Mouse (Mus musculus): ENCODE measurements at regions not wholly inside any gene's neighbourhood (a gene's known extent, or its start where the extent isn't known, plus 50 kb on each side); places are given as distances from the start of the nearest gene placed in this dataset.

GRCm38 (mm10) chr13:83997599-83998369 lies 224.3 kb upstream of the Tmem161b start:
- no peak for DNase-seq (ENCODE audit: low read depth, low spot score)

DNA sequence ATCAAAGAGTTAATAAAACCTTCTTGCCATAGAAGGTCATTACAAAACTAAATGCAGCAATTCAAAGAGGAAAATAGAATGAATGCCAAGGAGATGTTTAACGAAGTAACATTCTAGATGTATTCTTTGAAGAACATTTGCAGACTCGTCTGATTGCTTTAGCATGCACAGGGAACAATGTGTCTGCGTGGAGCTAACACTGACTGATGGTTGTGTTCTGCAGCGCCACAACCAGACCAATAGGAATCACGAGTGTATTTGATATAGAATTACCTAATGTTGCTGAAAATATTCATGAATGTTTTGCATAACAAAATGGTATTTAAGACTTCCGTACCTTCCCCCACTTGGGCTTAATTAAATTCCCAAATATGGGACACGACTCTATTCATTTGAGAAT lies 200.3 kb upstream of the Tmem161b start:
- DNase-seq (ENCODE audit: low read depth, low spot score), result no peak

DNA sequence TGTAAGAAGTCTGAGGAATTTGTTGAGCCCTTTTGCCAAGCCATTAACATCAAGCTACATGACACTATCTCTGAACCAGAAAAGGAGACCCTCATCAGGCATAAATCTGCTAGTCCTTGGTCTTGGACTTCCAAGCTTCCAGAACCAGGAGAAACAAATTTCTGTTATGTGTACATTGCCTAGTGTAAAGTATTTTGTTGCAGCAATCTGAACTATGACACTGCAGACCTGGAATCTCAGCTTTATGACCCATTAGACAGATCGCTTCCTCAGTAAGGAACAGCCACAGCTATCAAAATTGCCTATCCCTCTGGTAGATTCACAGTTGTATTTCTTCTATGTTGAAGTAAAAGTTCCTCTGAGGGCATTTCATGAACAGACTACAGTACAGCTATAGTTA lies 199.1 kb upstream of the Tmem161b start:
- DNase-seq (ENCODE audit: low read depth, low spot score), result no peak

- DNase-seq (ENCODE audit: low read depth, low spot score), result no peak
These were observed 198.5 kb upstream of the Tmem161b start for GRCm38 (mm10) chr13:84023637-84024036.

DNA sequence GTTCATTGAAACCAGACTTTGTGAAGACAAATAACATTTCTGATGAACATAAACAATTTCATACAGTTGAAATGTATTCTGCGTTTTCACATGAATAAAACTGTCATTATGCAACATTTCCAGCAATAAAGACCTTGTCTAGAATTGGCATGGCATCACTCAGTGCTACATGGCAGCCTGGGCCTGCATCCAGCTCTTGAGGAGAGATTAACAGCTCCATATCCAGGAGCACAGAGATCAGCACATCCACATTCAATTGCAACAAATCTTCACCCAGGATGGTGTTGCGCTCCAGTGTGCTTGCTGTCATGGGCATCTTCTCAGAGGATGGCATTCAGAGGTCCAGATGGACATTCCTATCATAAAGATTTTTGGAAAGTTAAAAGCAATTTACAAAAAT lies 196.7 kb upstream of the Tmem161b start:
- DNase-seq (ENCODE audit: low read depth, low spot score), result no peak

GRCm38 (mm10) chr13:84047736-84048135 lies 174.4 kb upstream of the Tmem161b start:
- no peak for DNase-seq (ENCODE audit: low read depth, low spot score)

GRCm38 (mm10) chr13:84052221-84052620 lies 169.9 kb upstream of the Tmem161b start:
- DNase-seq (ENCODE audit: low read depth, low spot score), result no peak

- no peak for DNase-seq (ENCODE audit: low read depth, low spot score)
These were observed 167.1 kb upstream of the Tmem161b start for GRCm38 (mm10) chr13:84054956-84055355.

GRCm38 (mm10) chr13:84055576-84055975 lies 166.5 kb upstream of the Tmem161b start:
- no peak for DNase-seq (ENCODE audit: low read depth, low spot score)

DNA sequence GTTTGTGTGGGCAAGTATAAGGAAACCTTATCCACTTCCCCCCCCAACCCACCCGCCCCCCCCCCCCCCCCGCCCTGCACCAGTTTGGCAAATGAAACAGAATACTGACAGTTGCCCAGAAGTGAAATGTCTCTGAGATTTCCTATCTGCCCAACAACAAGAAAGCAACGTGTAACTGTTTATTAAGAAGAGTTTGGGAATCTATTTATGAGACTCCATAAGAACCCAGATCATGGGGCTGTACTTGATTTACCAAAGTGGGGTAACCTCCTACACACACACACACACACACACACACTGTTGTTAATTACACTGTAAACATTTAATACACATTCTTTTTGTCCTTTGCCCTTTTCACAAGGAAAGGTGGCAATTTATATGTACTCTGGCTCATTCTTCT lies 165.6 kb upstream of the Tmem161b start:
- no peak for DNase-seq (ENCODE audit: low read depth, low spot score)

- no peak for DNase-seq (ENCODE audit: low read depth, low spot score)
These were observed 165.1 kb upstream of the Tmem161b start for GRCm38 (mm10) chr13:84056998-84057397.

GRCm38 (mm10) chr13:84057456-84057855 lies 164.6 kb upstream of the Tmem161b start:
- DNase-seq (ENCODE audit: low read depth, low spot score), result no peak

- DNase-seq (ENCODE audit: low read depth, low spot score), result no peak
These were observed 163.8 kb upstream of the Tmem161b start for GRCm38 (mm10) chr13:84058251-84058650.

- DNase-seq (ENCODE audit: low read depth, low spot score), result no peak
These were observed 163.0 kb upstream of the Tmem161b start for GRCm38 (mm10) chr13:84059031-84059651.

GRCm38 (mm10) chr13:84059661-84060452 lies 162.2 kb upstream of the Tmem161b start:
- DNase-seq (ENCODE audit: low read depth, low spot score), result no peak

- no peak for DNase-seq (ENCODE audit: low read depth, low spot score)
These were observed 161.7 kb upstream of the Tmem161b start for GRCm38 (mm10) chr13:84060453-84060834.

DNA sequence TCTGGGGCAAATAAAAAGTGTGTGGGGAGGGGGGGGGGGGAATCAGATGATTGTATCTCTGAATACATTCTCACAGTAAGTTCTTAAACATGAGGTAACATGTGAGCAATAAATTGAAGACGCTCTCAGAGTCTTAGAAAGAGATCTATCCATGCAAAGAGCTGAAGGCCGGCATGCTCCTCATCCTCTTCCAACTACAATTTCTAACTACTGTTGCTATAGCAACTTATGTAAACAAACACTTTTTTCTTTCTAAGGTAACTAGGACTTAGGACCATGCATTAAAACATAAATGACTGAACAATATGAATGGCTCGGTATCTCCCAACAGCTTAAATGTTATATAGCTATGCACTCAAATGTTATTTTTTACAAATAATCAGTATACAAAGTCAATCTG lies 161.2 kb upstream of the Tmem161b start:
- no peak for DNase-seq (ENCODE audit: low read depth, low spot score)

- no peak for DNase-seq (ENCODE audit: low read depth, low spot score)
These were observed 160.1 kb upstream of the Tmem161b start for GRCm38 (mm10) chr13:84061820-84062480.

GRCm38 (mm10) chr13:84062616-84063015 lies 159.5 kb upstream of the Tmem161b start:
- no peak for DNase-seq (ENCODE audit: low read depth, low spot score)

DNA sequence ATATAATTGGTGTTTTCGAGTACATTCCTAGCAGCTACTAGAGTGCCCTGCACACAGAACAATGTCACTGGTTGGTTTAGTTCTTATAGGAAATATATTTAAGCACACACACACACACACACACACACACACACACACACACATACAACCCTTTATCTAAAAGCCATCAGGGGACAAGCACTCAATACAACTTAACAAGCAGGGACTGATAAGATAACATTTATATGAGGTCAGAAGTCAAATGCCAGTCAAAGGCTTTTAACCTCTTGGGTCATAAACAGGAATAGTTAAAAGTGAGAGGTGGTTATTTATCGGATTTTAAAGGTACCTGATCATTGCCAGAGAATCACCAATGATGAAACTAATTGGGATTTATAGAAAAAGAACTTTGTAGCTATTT lies 158.7 kb upstream of the Tmem161b start:
- DNase-seq (ENCODE audit: low read depth, low spot score), result no peak

DNA sequence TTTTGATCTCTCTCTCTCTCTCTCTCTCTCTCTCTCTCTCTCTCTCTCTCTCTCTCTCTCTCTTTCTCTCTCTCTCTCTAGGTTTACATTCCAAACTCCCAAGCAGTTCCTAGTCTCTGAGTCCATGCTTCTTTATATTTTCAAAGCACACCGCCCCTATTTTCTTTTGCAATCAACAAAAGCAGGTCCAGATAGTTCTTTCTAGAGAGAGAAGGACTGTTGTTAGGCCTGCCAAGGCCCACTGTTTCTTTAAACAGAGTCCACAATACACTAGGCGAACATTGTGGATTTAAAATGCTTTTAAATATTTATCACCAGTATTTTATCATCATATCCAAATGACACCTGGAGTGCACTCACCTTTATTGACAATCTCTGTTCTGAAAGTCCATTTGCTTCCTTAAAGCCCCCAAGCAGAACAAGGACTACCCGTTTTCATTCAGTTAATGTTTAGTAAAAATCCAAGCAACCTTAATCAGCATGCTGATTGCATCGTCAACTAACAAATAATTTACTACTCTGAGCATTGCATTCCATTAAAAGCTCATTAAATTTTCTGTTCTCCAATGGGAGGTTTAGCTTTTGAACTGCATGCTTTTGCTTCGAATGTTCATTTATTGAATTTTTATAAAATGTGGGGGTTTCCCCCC lies 157.7 kb upstream of the Tmem161b start:
- no peak for DNase-seq (ENCODE audit: low read depth, low spot score)

Data from telencephalon, adult 2 months (tissue).